Mouse (Mus musculus): ENCODE results near the gene 4930432M17Rik.

The 4930432M17Rik gene

GRCm38 (mm10) chr3:121672135-121672790 is 1.7 kb downstream of the 4930432M17Rik start:
- DNase-seq (ENCODE audit: low read depth, low spot score), result no peak

- DNase-seq (ENCODE audit: low read depth, low spot score), result no peak
Measured at GRCm38 (mm10) chr3:121678935-121679334, 8.4 kb downstream of the 4930432M17Rik start.

GRCm38 (mm10) chr3:121679443-121679842 is 8.9 kb downstream of the 4930432M17Rik start:
- no peak for DNase-seq (ENCODE audit: low read depth, low spot score)

- DNase-seq (ENCODE audit: low read depth, low spot score), result no peak
Measured at GRCm38 (mm10) chr3:121680187-121680586, 9.6 kb downstream of the 4930432M17Rik start.

GRCm38 (mm10) chr3:121682439-121683411 is 12.2 kb downstream of the 4930432M17Rik start:
- DNase-seq (ENCODE audit: low read depth, low spot score), result no peak

- DNase-seq (ENCODE audit: low read depth, low spot score), result no peak
Measured at GRCm38 (mm10) chr3:121684552-121684951, 14.0 kb downstream of the 4930432M17Rik start.

GRCm38 (mm10) chr3:121684963-121685362 is 14.4 kb downstream of the 4930432M17Rik start:
- no peak for DNase-seq (ENCODE audit: low read depth, low spot score)

- no peak for DNase-seq (ENCODE audit: low read depth, low spot score)
Measured at GRCm38 (mm10) chr3:121685985-121686384, 15.4 kb downstream of the 4930432M17Rik start.

- DNase-seq (ENCODE audit: low read depth, low spot score), result no peak
Measured at GRCm38 (mm10) chr3:121686408-121686911, 15.9 kb downstream of the 4930432M17Rik start.

- DNase-seq (ENCODE audit: low read depth, low spot score), result no peak
Measured at GRCm38 (mm10) chr3:121687741-121688140, 17.2 kb downstream of the 4930432M17Rik start.

GRCm38 (mm10) chr3:121689029-121689428 is 18.5 kb downstream of the 4930432M17Rik start:
- DNase-seq (ENCODE audit: low read depth, low spot score), result no peak

GRCm38 (mm10) chr3:121689697-121690096 is 19.1 kb downstream of the 4930432M17Rik start:
- DNase-seq (ENCODE audit: low read depth, low spot score), result no peak

GRCm38 (mm10) chr3:121693001-121693730 is 22.6 kb downstream of the 4930432M17Rik start:
- DNase-seq (ENCODE audit: low read depth, low spot score), result no peak

GRCm38 (mm10) chr3:121693746-121694145 is 23.2 kb downstream of the 4930432M17Rik start:
- DNase-seq (ENCODE audit: low read depth, low spot score), result no peak

- no peak for DNase-seq (ENCODE audit: low read depth, low spot score)
Measured at GRCm38 (mm10) chr3:121697169-121697568, 26.6 kb downstream of the 4930432M17Rik start.

GRCm38 (mm10) chr3:121699401-121699800 is 28.8 kb downstream of the 4930432M17Rik start:
- DNase-seq (ENCODE audit: low read depth, low spot score), result no peak

GRCm38 (mm10) chr3:121699849-121700248 is 29.3 kb downstream of the 4930432M17Rik start:
- DNase-seq (ENCODE audit: low read depth, low spot score), result no peak

- DNase-seq (ENCODE audit: low read depth, low spot score), result peak; percentile 50
Measured at GRCm38 (mm10) chr3:121700364-121700952, 29.9 kb downstream of the 4930432M17Rik start.

- no peak for DNase-seq (ENCODE audit: low read depth, low spot score)
Measured at GRCm38 (mm10) chr3:121703155-121703879, 32.8 kb downstream of the 4930432M17Rik start.

- DNase-seq (ENCODE audit: low read depth, low spot score), result no peak
Measured at GRCm38 (mm10) chr3:121703880-121704243, 33.3 kb downstream of the 4930432M17Rik start.

GRCm38 (mm10) chr3:121706087-121706486 is 35.5 kb downstream of the 4930432M17Rik start:
- DNase-seq (ENCODE audit: low read depth, low spot score), result no peak

Measured in embryo, embryonic 11.5 days (tissue).